Mouse (Mus musculus): ENCODE data around the gene Rasa3. TPM values are rescaled to one million over a fixed set of nuclear protein-coding genes. Genes with fewer than 3 reads are reported as not detected.
A peak's percentile ranks its signal among the peaks of the same experiment; 100 is the strongest.

The Rasa3 gene
- polyA plus RNA-seq, 1 experiment = 67.0 TPM

GRCm38 (mm10) chr8:13594884-13595323, 82.5 kb downstream of the Rasa3 start:
- TF ChIP-seq USF1 (IDR thresholded peaks at IDR 0.05; ENCODE audit: low read depth) (peak; percentile 77), MAX (IDR thresholded peaks at IDR 0.05) (peak; percentile 24), CTCF (IDR thresholded peaks at IDR 0.05; ENCODE audit: control insufficient read depth, insufficient read depth, insufficient read length) (no peak)
- H3K79me2 ChIP-seq (ENCODE audit: control insufficient read depth, insufficient read depth) = no peaks in the 10 kb centered on the region
- peaks cover 79% of the 10 kb centered on the region for H3K36me3 ChIP-seq (ENCODE audit: control insufficient read depth, insufficient read depth)
- no peak overlapping the region for H3ac ChIP-seq (ENCODE audit: control insufficient read depth, insufficient read length, low read depth)
- H3K79me3 ChIP-seq (ENCODE audit: low read depth) = no peaks in the 10 kb centered on the region
- H3K27me3 ChIP-seq (ENCODE audit: control insufficient read depth, insufficient read depth, insufficient read length) = no peaks in the 10 kb centered on the region
- H3K4me3 ChIP-seq (ENCODE audit: insufficient read depth, poor library complexity, severe bottlenecking) = no peak overlapping the region

GRCm38 (mm10) chr8:13593340-13593739, 84.1 kb downstream of the Rasa3 start:
- Histone ChIP-seq H3K27me3 (ENCODE audit: control insufficient read depth, insufficient read depth, insufficient read length) (no peaks in the 10 kb centered on the region), H3K79me3 (ENCODE audit: low read depth) (no peaks in the 10 kb centered on the region), H3K79me2 (ENCODE audit: control insufficient read depth, insufficient read depth) (no peaks in the 10 kb centered on the region), H3K36me3 (ENCODE audit: control insufficient read depth, insufficient read depth) (peaks cover 86% of the 10 kb centered on the region), H3ac (ENCODE audit: control insufficient read depth, insufficient read length, low read depth) (no peak overlapping the region), H3K4me3 (ENCODE audit: insufficient read depth, poor library complexity, severe bottlenecking) (no peak overlapping the region)
- TF ChIP-seq CTCF (IDR thresholded peaks at IDR 0.05; ENCODE audit: control insufficient read depth, insufficient read depth, insufficient read length) (no peak), MAX (IDR thresholded peaks at IDR 0.05) (no peak), FOSL1 (IDR thresholded peaks at IDR 0.05; ENCODE audit: insufficient read depth, low read length, poor library complexity, severe bottlenecking) (no peak), USF1 (IDR thresholded peaks at IDR 0.05; ENCODE audit: low read depth) (no peak), MYOG (IDR thresholded peaks at IDR 0.05; ENCODE audit: control insufficient read depth, extremely low read depth, insufficient read length) (no peak), MYOD1 (IDR thresholded peaks at IDR 0.05; ENCODE audit: control insufficient read depth, insufficient read length, low read depth) (peak; percentile 63), CEBPB (IDR thresholded peaks at IDR 0.05; ENCODE audit: low read depth) (no peak)

- peaks cover 78% of the 10 kb centered on the region for H3K36me3 ChIP-seq (ENCODE audit: control insufficient read depth, insufficient read depth)
- H3ac ChIP-seq (ENCODE audit: control insufficient read depth, insufficient read length, low read depth) = no peak overlapping the region
- H3K79me3 ChIP-seq (ENCODE audit: low read depth) = no peaks in the 10 kb centered on the region
- H3K4me3 ChIP-seq (ENCODE audit: insufficient read depth, poor library complexity, severe bottlenecking) = no peak overlapping the region
- H3K27me3 ChIP-seq (ENCODE audit: control insufficient read depth, insufficient read depth, insufficient read length) = no peaks in the 10 kb centered on the region
- TF ChIP-seq FOSL1 (IDR thresholded peaks at IDR 0.05; ENCODE audit: insufficient read depth, low read length, poor library complexity, severe bottlenecking) (no peak), MYOD1 (IDR thresholded peaks at IDR 0.05; ENCODE audit: control insufficient read depth, insufficient read length, low read depth) (no peak), CEBPB (IDR thresholded peaks at IDR 0.05; ENCODE audit: low read depth) (no peak), CTCF (IDR thresholded peaks at IDR 0.05; ENCODE audit: control insufficient read depth, insufficient read depth, insufficient read length) (no peak), MYOG (IDR thresholded peaks at IDR 0.05; ENCODE audit: control insufficient read depth, extremely low read depth, insufficient read length) (no peak), USF1 (IDR thresholded peaks at IDR 0.05; ENCODE audit: low read depth) (no peak), MAX (IDR thresholded peaks at IDR 0.05) (no peak)
- H3K79me2 ChIP-seq (ENCODE audit: control insufficient read depth, insufficient read depth) = no peaks in the 10 kb centered on the region
Measured at GRCm38 (mm10) chr8:13591246-13591645, 86.2 kb downstream of the Rasa3 start.

- no peaks in the 10 kb centered on the region for H3K79me2 ChIP-seq (ENCODE audit: control insufficient read depth, insufficient read depth)
- H3ac ChIP-seq (ENCODE audit: control insufficient read depth, insufficient read length, low read depth) = no peak overlapping the region
- peaks cover 85% of the 10 kb centered on the region for H3K36me3 ChIP-seq (ENCODE audit: control insufficient read depth, insufficient read depth)
- TF ChIP-seq CEBPB (IDR thresholded peaks at IDR 0.05; ENCODE audit: low read depth) = no peak
- H3K4me3 ChIP-seq (ENCODE audit: insufficient read depth, poor library complexity, severe bottlenecking) = no peak overlapping the region
- no peaks in the 10 kb centered on the region for H3K27me3 ChIP-seq (ENCODE audit: control insufficient read depth, insufficient read depth, insufficient read length)
- no peaks in the 10 kb centered on the region for H3K79me3 ChIP-seq (ENCODE audit: low read depth)
Measured at GRCm38 (mm10) chr8:13589071-13589470, 88.3 kb downstream of the Rasa3 start.

GRCm38 (mm10) chr8:13584652-13585051, 92.8 kb downstream of the Rasa3 start:
- Histone ChIP-seq H3K36me3 (ENCODE audit: control insufficient read depth, insufficient read depth) (peaks cover 88% of the 10 kb centered on the region), H3K79me3 (ENCODE audit: low read depth) (no peaks in the 10 kb centered on the region), H3K4me3 (ENCODE audit: insufficient read depth, poor library complexity, severe bottlenecking) (no peak overlapping the region), H3K79me2 (ENCODE audit: control insufficient read depth, insufficient read depth) (no peaks in the 10 kb centered on the region), H3ac (ENCODE audit: control insufficient read depth, insufficient read length, low read depth) (no peak overlapping the region), H3K27me3 (ENCODE audit: control insufficient read depth, insufficient read depth, insufficient read length) (no peaks in the 10 kb centered on the region)
- TF ChIP-seq MYOD1 (IDR thresholded peaks at IDR 0.05; ENCODE audit: control insufficient read depth, insufficient read length, low read depth) = no peak
- no peak for TF ChIP-seq MAX (IDR thresholded peaks at IDR 0.05)
- no peak for TF ChIP-seq FOSL1 (IDR thresholded peaks at IDR 0.05; ENCODE audit: insufficient read depth, low read length, poor library complexity, severe bottlenecking)
- no peak for TF ChIP-seq USF1 (IDR thresholded peaks at IDR 0.05; ENCODE audit: low read depth)

- Histone ChIP-seq H3K79me2 (ENCODE audit: control insufficient read depth, insufficient read depth) (no peaks in the 10 kb centered on the region), H3K36me3 (ENCODE audit: control insufficient read depth, insufficient read depth) (peaks cover 89% of the 10 kb centered on the region), H3K79me3 (ENCODE audit: low read depth) (no peaks in the 10 kb centered on the region), H3K4me3 (ENCODE audit: insufficient read depth, poor library complexity, severe bottlenecking) (no peak overlapping the region), H3K27me3 (ENCODE audit: control insufficient read depth, insufficient read depth, insufficient read length) (no peaks in the 10 kb centered on the region), H3ac (ENCODE audit: control insufficient read depth, insufficient read length, low read depth) (no peak overlapping the region)
- TF ChIP-seq FOSL1 (IDR thresholded peaks at IDR 0.05; ENCODE audit: insufficient read depth, low read length, poor library complexity, severe bottlenecking) = no peak
- no peak for TF ChIP-seq MYOG (IDR thresholded peaks at IDR 0.05; ENCODE audit: control insufficient read depth, extremely low read depth, insufficient read length)
- TF ChIP-seq MAX (IDR thresholded peaks at IDR 0.05) = no peak
- no peak for TF ChIP-seq USF1 (IDR thresholded peaks at IDR 0.05; ENCODE audit: low read depth)
- TF ChIP-seq CTCF (IDR thresholded peaks at IDR 0.05; ENCODE audit: control insufficient read depth, insufficient read depth, insufficient read length) = no peak
- TF ChIP-seq CEBPB (IDR thresholded peaks at IDR 0.05; ENCODE audit: low read depth) = no peak
- TF ChIP-seq MYOD1 (IDR thresholded peaks at IDR 0.05; ENCODE audit: control insufficient read depth, insufficient read length, low read depth) = no peak
Measured at GRCm38 (mm10) chr8:13577869-13578268, 99.5 kb downstream of the Rasa3 start.
